Mouse (Mus musculus) lung, adult 2 months (tissue): ENCODE data around the gene Glcci1.

Experiments
- CTCF ChIP-seq: fragments of 200-500 bp; IDR thresholded peaks from 2 replicates; pipeline ENCODE4 v1.5.1; 2011; ENCODE audit warnings: mild to moderate bottlenecking, low read length, control low read depth; ENCODE audit not compliant: insufficient read depth
- POLR2A ChIP-seq: fragments of 200-500 bp; IDR thresholded peaks from 2 replicates; pipeline ENCODE4 v1.6.1; 2011; ENCODE audit warnings: low read depth, mild to moderate bottlenecking, control low read depth, low read length, borderline replicate concordance; ENCODE audit errors: extremely low read depth

DNA sequence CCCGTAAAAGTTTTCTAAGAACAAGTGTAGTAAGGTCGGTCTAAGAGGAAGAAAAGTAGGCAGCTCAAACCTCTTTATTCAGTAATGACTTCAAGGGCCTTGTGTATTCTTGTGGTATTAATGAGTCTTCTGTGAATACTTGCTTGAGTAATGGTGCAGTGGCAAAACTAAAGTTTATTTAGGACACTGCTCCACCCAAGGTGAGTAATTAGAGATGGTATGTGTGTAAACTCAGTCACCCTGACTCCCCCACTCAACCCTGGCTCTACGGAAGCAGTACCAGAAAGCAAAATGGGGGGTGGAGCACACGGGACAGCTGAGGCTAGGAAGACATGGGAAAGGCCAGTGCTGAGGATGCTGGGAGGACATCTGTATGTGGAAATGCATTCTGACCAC, 13.6 kb upstream of the Glcci1 start:
- TF ChIP-seq CTCF (no peak), POLR2A (no peak)
